Mouse (Mus musculus): Measurements from ENCODE around the gene Dalrd3. TPM values are rescaled to one million over a fixed set of nuclear protein-coding genes. Genes with fewer than 3 reads are reported as not detected.
A peak's percentile ranks its signal among the peaks of the same experiment; 100 is the strongest.
"Not testable (repeated sequence)": the region's sequence is repeated elsewhere in the genome, so short reads cannot be mapped to it uniquely, and the experiment has no call there.

Dalrd3 gene
- total RNA-seq, 2 experiments from 2014 or later, result 42.3 to 51.9 TPM

DNA sequence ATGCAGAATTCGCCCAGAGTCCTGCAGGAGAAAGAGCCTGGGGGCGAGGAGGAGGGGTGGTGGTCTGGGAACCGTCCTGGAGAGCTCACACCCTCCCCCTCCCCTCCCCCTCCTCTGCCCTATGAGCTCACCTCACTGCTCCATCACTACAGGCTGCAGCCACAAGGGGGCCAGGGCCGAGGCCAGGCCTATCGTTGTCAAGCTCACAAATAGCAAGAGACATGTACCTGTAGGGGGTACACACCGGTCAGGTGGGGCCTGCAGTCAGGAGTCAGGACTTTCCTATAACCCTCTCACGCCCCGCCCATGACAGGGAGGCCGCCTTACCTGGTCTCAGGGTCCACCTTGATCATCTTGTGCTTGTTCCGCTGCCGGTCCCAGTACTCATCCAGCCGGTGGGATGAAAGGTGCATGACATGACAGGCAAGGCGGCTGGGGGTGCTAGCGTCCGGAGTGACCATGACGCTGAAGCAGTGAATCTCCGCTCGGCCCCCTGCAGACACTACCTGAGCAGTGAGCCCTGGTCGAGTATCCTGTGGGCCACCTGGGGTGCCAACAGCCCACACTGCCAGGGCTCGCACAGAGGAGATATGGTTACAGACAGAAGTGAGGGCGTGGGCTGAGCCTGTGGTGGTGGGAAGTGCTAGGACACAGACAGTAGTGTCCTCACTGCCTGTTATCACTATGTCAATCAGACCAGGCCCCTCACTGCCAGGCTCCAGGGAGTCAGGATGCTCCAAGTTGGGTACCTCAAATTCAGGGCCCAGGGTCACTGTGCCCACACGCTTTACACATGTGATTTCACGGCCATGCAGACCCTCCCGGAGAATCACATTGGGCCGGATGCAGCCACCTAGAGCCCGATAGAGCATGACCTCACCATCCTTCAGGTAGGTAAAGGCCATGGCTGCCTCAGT lies 4.3 kb downstream of the Dalrd3 start:
- DNase-seq, result peak; percentile 80

- DNase-seq, result no peak
Observed at GRCm38 (mm10) chr9:108574921-108575320, 5.2 kb downstream of the Dalrd3 start.

GRCm38 (mm10) chr9:108575321-108576297 lies 5.9 kb downstream of the Dalrd3 start:
- no peak for DNase-seq

DNA sequence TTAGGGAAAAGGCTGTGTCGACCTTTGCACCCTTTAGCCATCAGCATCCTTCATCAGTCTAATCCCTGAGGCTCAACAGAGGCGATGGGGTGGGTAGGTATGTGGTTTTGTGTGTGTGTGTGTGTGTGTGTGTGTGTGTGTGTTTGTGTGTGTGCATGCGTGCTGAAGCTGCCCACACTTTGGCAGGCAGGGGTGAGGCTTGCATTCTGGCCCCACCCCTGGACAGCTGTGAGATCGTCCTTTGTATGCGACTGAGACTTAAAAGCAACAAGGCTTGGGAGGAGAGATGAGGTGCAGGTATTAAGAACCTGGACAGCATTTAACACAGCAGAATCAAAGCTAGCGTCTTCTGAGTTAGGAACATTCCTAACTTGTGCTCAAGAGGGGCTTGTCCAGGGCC lies 7.3 kb downstream of the Dalrd3 start:
- no peak for DNase-seq

- DNase-seq, result peak; percentile 76
Observed at GRCm38 (mm10) chr9:108577934-108578544, 8.4 kb downstream of the Dalrd3 start.

DNA sequence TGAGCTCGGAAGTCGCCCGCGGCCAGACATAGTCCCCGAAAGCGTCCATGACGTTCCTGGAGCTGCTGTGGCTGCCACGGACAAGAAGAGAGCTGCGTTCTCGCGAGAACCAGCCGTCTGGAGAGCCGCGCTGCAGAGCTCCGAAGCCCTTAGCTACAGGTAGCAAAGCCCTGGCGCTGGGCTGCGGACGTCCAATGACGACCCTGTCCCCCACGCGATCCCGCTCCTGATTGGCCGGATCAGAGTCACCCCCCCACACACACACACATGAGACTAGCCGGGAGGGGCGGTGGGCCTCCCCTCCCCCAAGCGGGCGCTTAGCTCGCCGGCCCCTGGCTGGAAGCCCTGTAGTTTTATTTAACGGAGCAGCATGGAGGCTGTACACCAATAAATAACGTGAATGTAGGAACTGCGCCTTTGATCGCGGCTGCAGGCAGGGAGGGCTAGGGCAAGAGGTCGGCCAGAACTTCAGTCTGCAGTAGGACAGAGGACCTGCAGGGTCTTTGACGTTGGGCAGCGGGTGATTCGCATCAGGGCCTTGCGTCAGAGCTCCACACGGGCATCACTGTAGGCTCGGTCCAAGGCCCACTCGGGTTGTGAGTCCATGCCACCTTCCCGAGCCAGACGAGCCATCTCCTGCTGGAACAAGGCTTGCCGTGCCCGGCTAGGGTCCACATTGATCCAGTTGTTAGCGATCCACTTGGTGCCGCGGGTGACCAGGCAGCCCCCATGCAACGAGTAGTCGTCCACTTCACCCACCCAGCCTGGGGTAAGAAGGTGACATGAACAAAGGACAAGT lies 9.1 kb downstream of the Dalrd3 start, which contains the start of gene Wdr6:
Gene Wdr6 (minus strand): TSS at position 195 of the 799 bp plus-strand sequence.
- DNase-seq, result peak; percentile 96

DNA sequence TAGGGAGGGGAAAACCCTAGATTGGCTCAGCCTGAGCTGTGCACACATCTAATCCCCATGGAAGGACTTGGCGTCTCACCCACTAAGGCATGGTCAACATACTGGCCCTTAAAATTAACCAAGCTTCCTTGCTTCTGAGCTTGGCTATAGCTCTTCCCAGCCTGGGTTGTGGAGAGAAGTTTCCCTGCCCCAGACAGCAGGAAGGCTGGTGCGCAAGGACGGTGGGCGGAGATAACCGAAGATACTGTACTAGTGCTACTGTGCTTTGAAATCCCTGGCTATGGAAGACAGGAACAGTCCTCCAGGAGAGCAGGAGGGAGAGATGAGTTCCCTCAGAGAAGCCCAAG lies 9.6 kb downstream of the Dalrd3 start:
- DNase-seq, result peak; percentile 70

- DNase-seq, result peak; percentile 78
Observed at GRCm38 (mm10) chr9:108587571-108588180, 18.0 kb downstream of the Dalrd3 start.

- no peak for DNase-seq
Observed at GRCm38 (mm10) chr9:108589229-108589628, 19.5 kb downstream of the Dalrd3 start.

DNA sequence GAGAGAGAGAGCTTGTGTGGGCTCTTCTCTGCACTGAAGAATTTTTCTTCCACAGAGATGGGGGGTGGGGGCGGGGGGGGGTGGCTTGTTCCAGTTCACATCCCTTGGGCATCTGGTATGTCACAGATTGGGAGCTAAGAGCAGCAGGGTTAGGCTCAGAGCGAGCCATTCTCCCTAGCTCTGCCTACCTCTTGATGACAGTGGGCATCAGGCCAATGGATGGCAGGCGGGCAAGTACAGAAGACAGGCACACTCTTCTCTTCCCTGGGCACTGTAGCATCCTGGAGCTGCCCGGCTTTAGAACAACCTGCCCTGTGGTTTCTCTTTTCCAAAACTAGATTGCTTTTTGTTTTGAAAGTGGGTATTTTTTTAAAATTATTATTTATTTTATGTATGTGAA lies 21.8 kb downstream of the Dalrd3 start:
- no peak for DNase-seq

- no peak for DNase-seq
Observed at GRCm38 (mm10) chr9:108594354-108594753, 24.7 kb downstream of the Dalrd3 start.

DNA sequence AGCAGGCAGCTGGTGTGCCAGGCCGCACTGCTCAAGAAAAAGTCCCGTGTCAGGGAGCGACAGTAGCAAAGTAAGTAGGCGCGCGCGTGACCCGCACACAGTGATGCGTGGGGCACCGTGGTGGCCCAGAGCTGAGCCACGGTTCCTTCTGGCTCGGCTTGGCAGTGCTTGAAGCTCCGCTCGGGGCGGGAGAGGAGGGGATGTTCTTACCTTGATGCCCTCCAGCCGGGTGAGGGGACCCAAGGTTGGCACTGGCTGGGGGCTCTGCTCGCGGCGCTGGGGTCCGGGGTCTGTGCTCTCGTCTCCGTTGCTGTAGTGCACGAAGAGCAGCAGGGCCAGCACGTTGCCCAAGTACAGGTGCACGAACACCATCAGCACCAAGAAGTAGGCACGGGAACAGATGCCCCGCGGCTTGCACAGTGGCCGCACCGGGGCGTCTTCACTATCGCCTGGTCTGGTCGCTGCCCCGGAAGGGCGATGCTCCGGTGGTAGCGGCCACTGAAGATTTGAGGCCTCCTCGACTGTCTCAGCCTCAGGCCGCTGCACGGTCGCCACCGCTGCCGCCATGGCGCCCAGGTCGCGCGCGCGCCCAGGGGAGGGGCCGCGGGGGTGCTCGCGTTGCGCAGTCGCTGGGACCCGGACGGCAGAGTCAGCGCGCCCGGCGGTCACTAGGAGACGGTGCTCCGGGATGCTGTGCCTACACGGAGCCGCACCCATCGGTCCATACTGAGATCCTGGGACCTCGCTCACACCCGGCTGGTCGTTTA lies 27.5 kb downstream of the Dalrd3 start, which contains the start of gene P4htm:
Gene P4htm (minus strand): TSS at position 670 of the 767 bp plus-strand sequence.
- peak; percentile 82 for DNase-seq

DNA sequence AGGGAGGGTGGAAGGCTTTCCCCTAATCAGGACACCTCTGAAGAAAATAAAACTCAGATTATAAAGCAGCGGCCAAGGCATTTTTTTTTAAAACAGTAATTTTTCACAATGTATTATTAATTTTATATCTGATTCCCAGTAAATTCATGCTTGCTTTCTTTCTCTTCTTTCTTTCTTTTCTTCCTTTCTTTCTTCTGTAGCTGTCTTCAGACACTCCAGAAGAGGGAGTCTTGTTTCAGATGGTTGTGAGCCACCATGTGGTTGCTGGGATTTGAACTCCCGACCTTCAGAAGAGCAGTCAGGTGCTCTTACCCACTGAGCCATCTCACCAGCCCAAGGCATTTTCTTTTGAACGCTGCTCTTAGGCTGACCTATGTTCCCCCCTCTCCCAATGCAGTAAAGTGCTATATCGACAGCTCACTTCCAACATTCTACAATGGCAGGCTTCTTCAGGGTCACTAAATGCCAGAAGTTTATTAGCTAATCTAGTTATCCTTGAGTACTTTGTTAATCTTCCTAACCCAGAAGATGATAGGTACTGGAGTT lies 29.4 kb downstream of the Dalrd3 start:
- DNase-seq, result no peak

DNA sequence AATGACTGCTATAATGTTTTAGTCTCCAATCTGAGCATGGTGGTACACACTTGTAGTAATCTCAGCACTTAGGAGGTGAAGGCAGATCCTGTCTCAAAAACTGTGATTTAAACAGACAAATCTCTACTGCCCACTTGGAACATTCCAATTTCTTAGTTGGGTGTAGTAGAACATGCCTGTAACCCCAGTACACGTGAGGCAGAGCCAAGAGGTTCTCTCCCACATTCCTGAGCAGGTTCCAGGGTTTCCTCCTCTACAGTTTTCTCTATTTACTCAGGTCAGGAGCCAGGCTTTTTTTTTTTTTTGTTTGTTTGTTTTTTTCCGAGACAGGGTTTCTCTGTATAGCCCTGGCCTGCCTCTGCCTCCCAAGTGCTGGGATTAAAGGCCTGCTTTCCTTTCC lies 30.3 kb downstream of the Dalrd3 start:
- no peak for DNase-seq

DNA sequence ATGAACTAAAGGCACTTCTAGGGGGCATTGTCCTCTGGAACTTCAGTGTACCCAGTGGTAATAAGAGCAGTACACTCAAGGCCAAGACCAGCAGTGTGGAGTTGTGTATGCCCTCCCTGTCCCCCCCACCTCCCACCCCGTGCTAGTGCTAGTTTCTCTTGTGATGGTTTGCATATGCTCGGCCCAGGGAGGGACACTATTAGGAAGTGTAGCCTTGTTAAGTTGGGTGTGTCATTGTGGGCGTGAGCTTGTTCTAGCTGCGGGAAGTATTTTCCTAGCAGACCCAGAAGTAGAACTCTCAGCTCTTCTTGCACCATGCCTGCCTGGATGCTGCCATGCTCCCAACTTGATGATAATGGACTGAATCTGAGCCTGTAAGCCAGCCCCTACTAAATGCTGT lies 32.3 kb downstream of the Dalrd3 start:
- DNase-seq, result no peak

DNA sequence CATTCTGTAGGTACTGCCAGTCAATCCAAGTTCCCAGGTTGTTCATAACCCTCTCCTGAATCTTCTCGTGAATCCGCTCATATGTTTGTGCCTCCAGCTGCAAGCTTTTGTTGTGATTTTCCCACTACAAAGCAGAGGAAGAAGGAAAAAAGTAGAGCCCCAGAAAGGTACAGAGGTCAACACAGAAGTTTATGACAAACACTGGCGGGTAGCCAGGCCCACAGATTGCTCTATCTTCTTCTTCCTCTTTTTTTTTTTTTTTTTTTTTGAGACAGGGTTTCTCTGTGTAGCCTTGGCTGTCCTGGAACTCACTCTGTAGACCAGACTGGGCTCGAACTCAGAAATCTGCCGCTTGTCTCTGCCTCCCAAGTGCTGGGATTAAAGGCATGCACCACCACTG lies 38.2 kb downstream of the Dalrd3 start:
- DNase-seq, result not testable (repeated sequence)

DNA sequence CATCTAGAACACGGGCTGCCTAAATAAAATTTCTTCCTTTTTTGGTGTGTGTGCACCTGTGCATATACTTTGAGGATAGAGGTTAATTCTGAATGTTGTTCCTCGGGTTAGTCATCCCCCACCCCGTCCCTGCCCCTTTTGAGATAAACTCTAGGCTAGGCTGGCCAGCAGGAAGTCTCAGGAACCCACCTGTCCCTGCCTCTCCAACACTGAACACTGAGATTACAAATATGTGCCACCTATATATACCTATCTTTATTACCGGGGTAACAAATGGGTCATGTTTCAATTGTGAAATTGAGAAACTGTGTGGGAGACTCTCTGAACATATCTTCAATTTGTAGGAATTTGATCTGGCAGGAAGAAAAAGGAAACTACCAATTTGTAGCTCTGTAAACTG lies 39.2 kb downstream of the Dalrd3 start:
- DNase-seq, result no peak

DNA sequence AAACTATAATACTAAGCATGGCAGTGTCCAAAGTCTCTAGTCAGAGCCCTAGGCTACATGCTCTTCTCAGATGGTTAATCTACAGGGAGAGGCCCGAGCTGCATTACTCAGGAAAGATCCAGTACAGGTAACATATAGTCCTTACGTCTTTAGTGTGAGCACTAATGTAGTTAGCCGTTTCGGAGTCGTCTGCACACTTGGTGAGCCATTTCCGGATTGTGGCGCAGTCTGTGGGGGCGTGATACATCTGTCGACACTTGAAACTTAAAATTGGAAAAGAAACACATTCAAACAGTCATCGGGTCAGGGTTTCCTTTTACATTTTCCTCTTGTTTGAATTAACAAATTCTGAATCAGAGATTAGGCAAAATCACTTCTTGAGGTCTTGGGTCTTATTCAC lies 41.8 kb downstream of the Dalrd3 start:
- no peak for DNase-seq

DNA sequence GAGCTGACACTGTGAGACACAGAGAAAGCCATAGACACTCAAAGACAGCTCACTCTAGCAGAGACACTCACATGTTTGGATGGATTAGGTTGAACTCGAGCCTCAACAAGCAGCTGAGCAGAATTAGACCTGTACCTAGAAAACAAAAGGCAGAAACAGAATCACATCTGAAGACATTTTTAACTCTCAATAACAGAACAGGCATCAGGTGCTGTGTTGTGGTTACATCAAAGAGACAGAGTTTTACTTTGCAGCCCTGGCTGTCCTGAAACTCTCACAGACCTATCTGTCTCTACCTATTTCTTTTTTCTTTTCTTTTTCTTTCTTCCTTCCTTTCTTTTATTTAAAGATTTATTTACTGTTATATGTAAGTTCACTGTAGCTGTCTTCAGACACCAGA lies 47.6 kb downstream of the Dalrd3 start:
- no peak for DNase-seq
